Mouse (Mus musculus) CD4-positive naive resting alpha-beta T cell, adult 57 days (primary cell): Measurements from ENCODE around the gene Prr5l. TPM values are rescaled to one million over a fixed set of nuclear protein-coding genes. Genes with fewer than 3 reads are reported as not detected.

Source experiments
- total RNA-seq: library from RNA; stranded (reverse); gene quantifications from one replicate; pipeline ENCODE4 v1.2.4, GENCODE M21; 2023

The Prr5l gene
- 2.1 TPM for total RNA-seq

GRCm38 (mm10) chr2:101882998-101883397 is at the start of gene Prr5l:
Prr5l (minus strand) TSS chr2:101883027.

GRCm38 (mm10) chr2:101885768-101886438 is 3.1 kb upstream of the Prr5l start, which contains the start of gene Commd9:
Commd9 (plus strand) TSS chr2:101886247.

GRCm38 (mm10) chr2:101678236-101679021 is 204.4 kb downstream of the Prr5l start, which contains the start of gene Traf6:
Traf6 (plus strand) TSS chr2:101678429.

Other genes starting within 250 kb of the Prr5l start
- gene Rag1, start 233.5 kb downstream of the Prr5l start, total RNA-seq, result not detected
- 3.5 TPM for gene B230118H07Rik, start 233.5 kb downstream of the Prr5l start, total RNA-seq
- gene Traf6, start 204.6 kb downstream of the Prr5l start, total RNA-seq, result 52.5 TPM
- 15.1 TPM for gene Commd9, start 3.2 kb upstream of the Prr5l start, total RNA-seq